Mouse (Mus musculus) embryonic facial prominence, embryonic 15.5 days (tissue): ENCODE measurements around the gene Olfr1046. TPM values are rescaled to one million over a fixed set of nuclear protein-coding genes. Genes with fewer than 3 reads are reported as not detected.
"Not testable (repeated sequence)": the region's sequence is repeated elsewhere in the genome, so short reads cannot be mapped to it uniquely, and the experiment has no call there.

Source experiments
- ATAC-seq: fragments of 200-750 bp; cut with Nextera tagmentation; 2 replicates; pipeline ENCODE4 v1.8.0; 2017; ENCODE audit warnings: low read depth, moderate TSS enrichment; ENCODE audit not compliant: insufficient number of reproducible peaks, low FRiP score, low TSS enrichment
- H3K27ac ChIP-seq: fragments of 300-500 bp; sonication (generic); replicated peaks from 2 replicates; pipeline ENCODE4 v1.5.1; 2015; ENCODE audit warnings: mild to moderate bottlenecking, inconsistent platforms
- H3K27me3 ChIP-seq: fragments of 300-500 bp; sonication (generic); 2 replicates; pipeline ENCODE4 v1.6.1; 2015; ENCODE audit warnings: inconsistent platforms
- H3K36me3 ChIP-seq: fragments of 300-500 bp; sonication (generic); 2 replicates; pipeline ENCODE4 v1.6.1; 2015; ENCODE audit warnings: mild to moderate bottlenecking, inconsistent platforms
- H3K4me1 ChIP-seq: fragments of 300-500 bp; sonication (generic); 2 replicates; pipeline ENCODE4 v1.6.1; 2015; ENCODE audit warnings: inconsistent platforms
- H3K4me2 ChIP-seq: fragments of 300-500 bp; sonication (generic); replicated peaks from 2 replicates; pipeline ENCODE4 v1.6.1; 2015; ENCODE audit warnings: mild to moderate bottlenecking, inconsistent platforms
- H3K4me3 ChIP-seq: fragments of 300-500 bp; sonication (generic); replicated peaks from 2 replicates; pipeline ENCODE4 v1.5.1; 2015; ENCODE audit warnings: mild to moderate bottlenecking, inconsistent platforms
- H3K9ac ChIP-seq: fragments of 300-500 bp; sonication (generic); 2 replicates; pipeline ENCODE4 v1.6.1; 2015; ENCODE audit warnings: inconsistent platforms
- H3K9me3 ChIP-seq: fragments of 300-500 bp; sonication (generic); replicated peaks from 2 replicates; pipeline ENCODE4 v1.6.1; 2016; ENCODE audit warnings: inconsistent platforms
- WGBS: fragments of 180-500 bp; shearing (Covaris S2); methylation state at CpG from one replicate; pipeline ENCODE4 v1.1.7; 2015; 5-methylcytosine and 5-hydroxymethylcytosine counted together
- polyA plus RNA-seq: library from polyadenylated mRNA; unstranded; fragments of >200 nt; fragmentation: Nextera tagmentation; extraction: Ambion mirVana; gene quantifications from 2 replicates; pipeline ENCODE4 v1.2.1, GENCODE M21; 2015

The Olfr1046 gene
- polyA plus RNA-seq, result 0.12 and 0.52 TPM in 2 replicates

DNA sequence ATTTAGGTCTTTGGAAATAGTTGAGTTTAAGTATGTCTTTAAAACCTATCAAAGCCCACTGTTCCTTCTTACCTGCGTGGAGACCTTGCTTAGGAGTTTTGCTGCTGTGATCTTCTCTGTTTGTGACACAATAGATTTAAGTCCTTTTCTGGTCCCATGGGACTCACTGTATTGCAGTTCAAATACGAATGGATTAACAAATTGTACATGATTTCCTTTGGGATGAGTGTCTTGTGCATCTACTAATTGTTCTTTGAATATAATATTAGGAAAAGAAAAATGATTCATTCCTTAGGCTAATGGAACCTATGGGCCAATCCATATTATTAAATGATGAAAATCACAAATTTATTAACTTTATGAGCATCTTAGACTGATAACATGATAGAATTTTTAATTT is at the start of gene Olfr1046:
Gene Olfr1046 (minus strand): TSS at position 101 of the 400 bp plus-strand sequence.
- Histone ChIP-seq H3K4me1 (no peaks in the 10 kb centered on the region), H3K4me3 (no peak within 1 kb of the TSS), H3K9ac (no peak within 1 kb of the TSS), H3K27ac (no peak within 1 kb of the TSS), H3K9me3 (no peaks in the 10 kb centered on the region), H3K27me3 (no peaks in the 10 kb centered on the region), H3K36me3 (no peaks in the 10 kb centered on the region), H3K4me2 (no peak within 1 kb of the TSS)
- ATAC-seq, result no peak
- WGBS, result 60% methylated on average over 2 of the region's 2 CpGs

DNA sequence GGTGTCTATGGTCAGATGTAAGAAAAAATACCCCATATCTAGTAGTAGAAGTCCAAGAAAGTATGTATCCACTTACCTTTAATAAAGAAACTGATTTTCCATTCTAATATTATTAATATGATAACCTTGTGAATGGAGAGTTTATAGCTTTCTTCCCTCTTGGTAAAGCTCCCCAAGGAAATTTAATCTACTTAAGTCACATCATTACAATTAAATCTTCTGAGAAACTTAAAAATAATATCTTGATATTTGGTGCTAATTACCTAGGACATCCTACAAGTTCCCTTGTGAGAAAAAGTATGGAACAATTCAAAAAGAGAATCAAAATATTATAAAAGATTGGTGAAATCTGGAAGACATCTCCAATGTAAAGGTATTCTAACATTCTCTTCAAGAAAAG is 39.1 kb upstream of the Olfr1046 start, which contains the start of gene Olfr1049:
Gene Olfr1049 (minus strand): TSS at position 101 of the 400 bp plus-strand sequence.
- not testable (repeated sequence) for H3K4me1 ChIP-seq, ATAC-seq, H3K36me3 ChIP-seq, H3K4me2 ChIP-seq, H3K27me3 ChIP-seq, H3K4me3 ChIP-seq, H3K27ac ChIP-seq, H3K9ac ChIP-seq, H3K9me3 ChIP-seq

DNA sequence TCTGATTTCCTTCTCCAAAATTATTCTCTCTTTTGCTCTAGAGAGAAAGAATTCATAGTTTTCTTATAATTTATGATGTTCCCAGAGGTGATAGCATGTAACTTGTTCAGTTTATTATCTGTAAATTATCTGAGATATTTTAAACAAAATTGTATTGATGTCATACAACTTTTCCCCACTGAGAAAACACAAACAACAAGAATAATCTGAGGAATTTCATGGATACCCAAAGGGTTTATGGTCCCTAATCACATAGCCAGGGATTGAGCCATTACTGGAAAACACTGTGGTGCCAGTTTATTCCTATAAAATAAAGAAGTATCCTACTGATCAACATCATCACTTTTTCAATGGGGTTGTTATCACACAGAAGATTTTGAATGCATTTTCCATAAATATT is 21.1 kb upstream of the Olfr1046 start, which contains the start of gene Olfr1048:
Gene Olfr1048 (minus strand): TSS at position 101 of the 400 bp plus-strand sequence.
- no peaks in the 10 kb centered on the region for H3K27me3 ChIP-seq
- no peaks in the 10 kb centered on the region for H3K4me1 ChIP-seq
- ATAC-seq, result no peak

DNA sequence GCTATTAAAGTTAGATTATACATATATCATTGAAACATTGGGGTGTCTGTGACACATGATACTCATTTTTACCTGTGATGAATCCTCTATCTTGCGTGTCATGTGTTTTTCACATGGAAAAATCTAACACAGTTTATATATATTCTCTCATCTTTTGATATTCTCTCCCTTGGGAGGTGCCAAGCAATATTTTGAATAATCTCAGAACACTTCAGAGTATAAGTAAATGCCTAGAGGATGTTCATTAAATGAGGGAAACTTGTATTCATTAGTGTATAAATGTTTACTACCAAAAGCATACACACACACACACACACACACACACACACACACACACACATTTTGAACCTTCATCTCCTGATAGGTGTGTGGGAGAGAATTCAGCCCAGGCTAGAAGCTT is 12.2 kb upstream of the Olfr1046 start, which contains the start of gene Olfr1047:
Gene Olfr1047 (minus strand): TSS at position 101 of the 400 bp plus-strand sequence.
- ATAC-seq, result no peak
- Histone ChIP-seq H3K4me2 (no peak within 1 kb of the TSS), H3K36me3 (no peaks in the 10 kb centered on the region), H3K4me3 (no peak within 1 kb of the TSS), H3K27ac (no peak within 1 kb of the TSS), H3K9ac (no peak within 1 kb of the TSS), H3K9me3 (no peaks in the 10 kb centered on the region), H3K4me1 (no peaks in the 10 kb centered on the region), H3K27me3 (no peaks in the 10 kb centered on the region)
- 90% methylated on average over 1 of the region's 1 CpGs for WGBS

More for the DNA sequence above, 21.1 kb upstream of the Olfr1046 start, which contains the start of gene Olfr1048:
- H3K4me2 ChIP-seq, result no peak within 1 kb of the TSS
- no peak within 1 kb of the TSS for H3K9ac ChIP-seq
- no peaks in the 10 kb centered on the region for H3K36me3 ChIP-seq
- no peak within 1 kb of the TSS for H3K27ac ChIP-seq
- H3K4me3 ChIP-seq, result no peak within 1 kb of the TSS
- H3K9me3 ChIP-seq, result no peaks in the 10 kb centered on the region

DNA sequence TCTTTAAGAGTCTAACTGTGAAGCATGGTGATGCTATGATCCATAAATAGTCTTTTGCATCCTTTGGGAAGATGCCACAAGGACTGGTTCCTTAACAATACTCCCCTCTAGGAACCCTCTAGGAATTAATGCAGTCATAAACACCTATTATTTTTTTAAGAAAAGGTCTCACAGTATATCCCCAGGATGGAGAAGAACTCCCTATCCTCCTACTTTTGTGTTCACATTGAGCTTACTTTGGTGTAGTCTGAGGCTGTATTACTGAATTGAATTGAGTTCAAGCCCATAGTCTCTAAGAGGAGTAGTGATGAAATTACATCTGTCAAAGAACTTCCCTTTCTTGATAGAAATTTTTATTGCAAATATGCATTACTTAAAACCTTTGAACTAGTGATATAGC is 16.2 kb downstream of the Olfr1046 start, which contains the start of gene Olfr1045:
Gene Olfr1045 (minus strand): TSS at position 101 of the 400 bp plus-strand sequence.
- no peak within 1 kb of the TSS for H3K4me3 ChIP-seq
- H3K4me2 ChIP-seq, result no peak within 1 kb of the TSS
- no peak within 1 kb of the TSS for H3K27ac ChIP-seq
- H3K9ac ChIP-seq, result no peak within 1 kb of the TSS
- no peaks in the 10 kb centered on the region for H3K36me3 ChIP-seq
- no peak for ATAC-seq
- no peaks in the 10 kb centered on the region for H3K9me3 ChIP-seq
- H3K27me3 ChIP-seq, result no peaks in the 10 kb centered on the region
- H3K4me1 ChIP-seq, result no peaks in the 10 kb centered on the region

DNA sequence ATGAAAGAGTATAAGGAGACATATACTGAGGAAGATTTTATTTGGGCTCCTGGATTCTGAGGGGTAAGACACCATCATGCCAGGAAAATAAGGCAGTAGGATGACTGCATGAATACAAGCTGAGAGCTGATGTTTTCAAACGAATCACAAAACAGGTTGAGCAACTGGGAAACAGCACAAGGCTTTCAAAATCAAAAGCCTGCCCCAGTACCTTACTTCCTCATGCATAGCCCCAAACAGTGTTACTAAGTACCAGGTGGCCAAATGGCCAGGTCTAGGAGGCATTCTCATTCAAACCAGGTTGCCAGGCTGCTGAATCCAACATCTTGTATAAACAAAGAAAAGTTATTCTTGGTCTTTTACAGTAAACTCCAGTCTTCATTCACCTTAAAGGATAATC is 23.3 kb downstream of the Olfr1046 start:
- WGBS, result 47% methylated on average over 1 of the region's 1 CpGs
- ATAC-seq, result no peak

DNA sequence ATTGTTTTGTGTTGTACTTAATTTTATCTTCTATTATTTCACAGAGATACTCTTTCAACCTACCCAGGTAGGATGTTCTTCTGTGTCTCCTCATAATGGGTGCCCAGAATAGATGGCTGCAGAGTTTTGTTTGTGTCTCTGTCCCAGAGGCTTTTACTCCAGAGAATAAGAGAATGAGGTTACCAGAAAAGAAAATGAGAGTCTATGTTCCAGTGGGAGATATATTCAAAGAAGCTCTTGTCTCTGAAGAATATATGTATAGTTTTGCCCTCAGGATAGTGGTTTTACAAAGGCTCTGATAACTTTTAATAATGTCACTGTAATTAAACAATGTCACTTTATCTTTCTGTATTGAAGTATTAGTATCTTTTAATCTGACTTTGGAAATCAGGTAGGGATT is 33.5 kb downstream of the Olfr1046 start, which contains the start of gene Olfr52:
Gene Olfr52 (minus strand): TSS at position 101 of the 400 bp plus-strand sequence.
- Histone ChIP-seq H3K27me3 (no peaks in the 10 kb centered on the region), H3K9ac (no peak within 1 kb of the TSS)
- ATAC-seq, result no peak

More for the DNA sequence above, 23.3 kb downstream of the Olfr1046 start:
- H3K9ac ChIP-seq, result no peak overlapping the region
- H3K27ac ChIP-seq, result no peak overlapping the region
- no peaks in the 10 kb centered on the region for H3K27me3 ChIP-seq
- no peak overlapping the region for H3K4me3 ChIP-seq
- H3K36me3 ChIP-seq, result no peaks in the 10 kb centered on the region
- H3K4me1 ChIP-seq, result no peaks in the 10 kb centered on the region
- no peaks in the 10 kb centered on the region for H3K9me3 ChIP-seq
- no peak overlapping the region for H3K4me2 ChIP-seq

DNA sequence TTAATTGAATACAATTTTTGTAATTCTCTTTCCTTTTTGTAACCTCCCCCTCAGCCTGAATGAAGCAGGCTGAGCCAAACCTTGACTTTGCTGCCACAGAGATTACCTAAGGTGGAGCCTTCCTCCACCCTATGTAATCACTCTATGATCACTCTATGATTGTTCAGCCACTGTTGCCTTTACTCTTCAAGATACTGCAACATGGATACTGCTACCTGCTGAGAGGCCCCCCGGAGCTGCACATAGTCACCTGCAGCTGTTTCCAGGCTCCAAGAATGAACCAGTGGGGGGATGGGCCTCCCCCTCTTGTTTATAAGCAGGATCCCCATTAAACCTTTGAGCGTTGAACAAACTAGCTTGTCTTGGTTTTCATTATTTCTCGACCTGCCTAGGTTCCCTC is 39.2 kb downstream of the Olfr1046 start:
- H3K4me3 ChIP-seq, result no peak overlapping the region
- no peaks in the 10 kb centered on the region for H3K9me3 ChIP-seq
- H3K9ac ChIP-seq, result no peak overlapping the region
- no peaks in the 10 kb centered on the region for H3K4me1 ChIP-seq
- no peak overlapping the region for H3K4me2 ChIP-seq
- no peaks in the 10 kb centered on the region for H3K27me3 ChIP-seq
- no peak for ATAC-seq
- 69% methylated on average over 3 of the region's 3 CpGs for WGBS
- no peaks in the 10 kb centered on the region for H3K36me3 ChIP-seq
- no peak overlapping the region for H3K27ac ChIP-seq

More for the DNA sequence above, 33.5 kb downstream of the Olfr1046 start, which contains the start of gene Olfr52:
- Histone ChIP-seq H3K27ac (no peak within 1 kb of the TSS), H3K4me1 (no peaks in the 10 kb centered on the region), H3K9me3 (no peaks in the 10 kb centered on the region), H3K4me3 (no peak within 1 kb of the TSS), H3K36me3 (no peaks in the 10 kb centered on the region), H3K4me2 (no peak within 1 kb of the TSS)

DNA sequence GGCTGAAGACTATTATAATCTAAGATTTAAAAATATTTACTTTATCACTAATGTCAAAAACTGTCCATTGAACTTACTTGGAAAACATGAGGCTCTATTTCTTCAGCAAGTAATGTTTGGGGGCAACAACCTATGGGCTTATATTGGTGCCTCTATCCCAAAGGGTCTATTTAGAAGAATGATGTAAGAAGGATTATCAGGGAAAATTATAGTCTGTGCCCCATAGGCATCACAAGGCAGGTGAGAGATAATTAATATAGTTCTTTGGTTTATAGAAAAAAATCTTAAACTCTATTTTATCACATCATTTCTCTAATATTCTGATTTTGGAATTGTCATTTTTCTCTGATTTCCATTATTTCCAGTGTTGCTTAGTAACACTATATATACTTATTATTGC is 41.4 kb downstream of the Olfr1046 start, which contains the start of gene Olfr1044:
Gene Olfr1044 (minus strand): TSS at position 101 of the 400 bp plus-strand sequence.
- no peaks in the 10 kb centered on the region for H3K4me1 ChIP-seq
- no peaks in the 10 kb centered on the region for H3K9me3 ChIP-seq
- ATAC-seq, result no peak
- H3K36me3 ChIP-seq, result no peaks in the 10 kb centered on the region
- no peak within 1 kb of the TSS for H3K27ac ChIP-seq
- H3K4me3 ChIP-seq, result no peak within 1 kb of the TSS
- no peak within 1 kb of the TSS for H3K9ac ChIP-seq
- H3K4me2 ChIP-seq, result no peak within 1 kb of the TSS
- H3K27me3 ChIP-seq, result no peaks in the 10 kb centered on the region

DNA sequence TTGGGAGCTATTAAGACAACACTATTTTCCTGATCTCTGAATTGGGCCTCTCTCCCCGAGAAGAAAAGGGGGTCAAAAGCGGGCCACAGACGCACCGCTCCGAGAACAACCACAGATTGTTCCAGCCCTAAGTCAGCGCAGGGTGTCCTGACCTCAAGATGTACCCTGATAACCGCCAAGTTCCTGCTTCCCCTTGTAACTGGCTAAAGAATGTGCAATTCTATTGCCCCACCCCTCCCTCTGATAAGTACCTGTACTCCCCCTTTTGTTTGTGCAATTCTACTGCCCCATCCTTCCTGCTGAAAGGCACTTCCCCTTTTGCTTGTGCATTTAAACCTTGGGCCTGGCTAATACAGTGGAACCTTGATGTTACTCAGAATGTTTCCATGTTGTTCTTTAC is 43.7 kb downstream of the Olfr1046 start:
- H3K9ac ChIP-seq, H3K36me3 ChIP-seq, H3K4me2 ChIP-seq, H3K27me3 ChIP-seq, H3K4me1 ChIP-seq, ATAC-seq, H3K27ac ChIP-seq, H3K4me3 ChIP-seq, H3K9me3 ChIP-seq: not testable (repeated sequence)
- 70% methylated on average over 7 of the region's 7 CpGs for WGBS

DNA sequence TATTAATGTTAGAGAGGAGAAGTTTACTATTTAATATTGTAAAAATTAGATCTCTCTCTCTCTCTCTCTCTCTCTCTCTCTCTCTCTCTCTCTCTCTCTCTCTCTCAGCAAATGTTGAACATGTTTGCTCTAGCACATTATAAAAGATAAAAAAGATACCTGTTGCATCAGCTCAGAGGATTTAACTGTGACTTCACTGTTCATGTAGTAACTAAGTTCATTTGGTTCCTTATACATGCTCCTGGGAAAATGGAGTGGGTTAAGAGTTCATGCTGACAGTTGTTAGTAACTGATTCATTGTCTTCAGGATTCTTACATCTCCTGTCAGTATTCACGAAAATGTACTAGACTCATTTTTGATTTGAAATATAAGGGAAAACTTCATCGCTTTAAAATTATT is 51.7 kb downstream of the Olfr1046 start, which contains the start of gene Olfr1043:
Gene Olfr1043 (minus strand): TSS at position 101 of the 400 bp plus-strand sequence.
- 89% methylated on average over 2 of the region's 2 CpGs for WGBS
- no peaks in the 10 kb centered on the region for H3K27me3 ChIP-seq

More for the DNA sequence above, 51.7 kb downstream of the Olfr1046 start, which contains the start of gene Olfr1043:
- Histone ChIP-seq H3K9ac (no peak within 1 kb of the TSS), H3K36me3 (no peaks in the 10 kb centered on the region), H3K4me2 (no peak within 1 kb of the TSS), H3K4me1 (no peaks in the 10 kb centered on the region), H3K27ac (no peak within 1 kb of the TSS), H3K9me3 (no peaks in the 10 kb centered on the region), H3K4me3 (no peak within 1 kb of the TSS)
- ATAC-seq, result no peak
